Mouse (Mus musculus): ENCODE results near the gene Tmem41b.

GRCm38 (mm10) chr7:109951297-109951696, 35.4 kb downstream of the Tmem41b start:
- TF ChIP-seq POLR2A (IDR thresholded peaks at IDR 0.05; ENCODE audit: control insufficient read depth, extremely low read depth, insufficient read depth, low read length, poor library complexity) (no peak), CTCF (IDR thresholded peaks at IDR 0.05; ENCODE audit: borderline replicate concordance, control insufficient read depth, extremely low read depth, insufficient read depth, low read length, poor library complexity) (no peak)
